Mouse (Mus musculus): ENCODE data around the gene Arid1a.

- TF ChIP-seq CTCF (IDR thresholded peaks at IDR 0.05; ENCODE audit: extremely low read depth, insufficient read depth, low read length) (no peak), POLR2A (IDR thresholded peaks at IDR 0.05; ENCODE audit: extremely low read depth, insufficient read depth, low read length) (no peak)
Observed at GRCm38 (mm10) chr4:133680206-133680786, 76.3 kb downstream of the Arid1a start.

Data from cortical plate, adult 2 months (tissue).